Mouse (Mus musculus) kidney, adult 18-20 months (tissue): ENCODE data around the gene Akap6.
A peak's percentile ranks its signal among the peaks of the same experiment; 100 is the strongest.

ENCODE experiments used
- DNase-seq: peaks from one replicate; pipeline ENCODE4 v3.0.0; 2021

Akap6 gene

GRCm38 (mm10) chr12:52699146-52699545 lies at the start of gene Akap6:
TSS of gene Akap6 (plus strand) at chr12:52699383.
- DNase-seq: no peak

GRCm38 (mm10) chr12:52662907-52663790 lies 36.0 kb upstream of the Akap6 start:
- peak; percentile 10 for DNase-seq

- no peak for DNase-seq
These were observed 34.2 kb upstream of the Akap6 start for GRCm38 (mm10) chr12:52664944-52665343.

- no peak for DNase-seq
These were observed 27.7 kb upstream of the Akap6 start for GRCm38 (mm10) chr12:52671436-52671835.

GRCm38 (mm10) chr12:52671943-52672342 lies 27.2 kb upstream of the Akap6 start:
- no peak for DNase-seq

GRCm38 (mm10) chr12:52673361-52673960 lies 25.7 kb upstream of the Akap6 start:
- no peak for DNase-seq

- DNase-seq: no peak
These were observed 24.2 kb upstream of the Akap6 start for GRCm38 (mm10) chr12:52675010-52675409.

- DNase-seq: no peak
These were observed 11.8 kb upstream of the Akap6 start for GRCm38 (mm10) chr12:52687355-52687754.

GRCm38 (mm10) chr12:52688712-52689111 lies 10.5 kb upstream of the Akap6 start:
- DNase-seq: no peak

- no peak for DNase-seq
These were observed 7.6 kb upstream of the Akap6 start for GRCm38 (mm10) chr12:52691552-52691951.

- DNase-seq: no peak
These were observed 6.8 kb upstream of the Akap6 start for GRCm38 (mm10) chr12:52692290-52692974.

GRCm38 (mm10) chr12:52697407-52698109 lies 1.6 kb upstream of the Akap6 start:
- DNase-seq: no peak

GRCm38 (mm10) chr12:52698276-52698930 lies 780 bp upstream of the Akap6 start:
- DNase-seq: no peak

- no peak for DNase-seq
These were observed 946 bp downstream of the Akap6 start for GRCm38 (mm10) chr12:52699961-52700696.

GRCm38 (mm10) chr12:52700697-52701191 lies 1.6 kb downstream of the Akap6 start:
- DNase-seq: no peak

- DNase-seq: no peak
These were observed 2.0 kb downstream of the Akap6 start for GRCm38 (mm10) chr12:52701201-52701641.

- DNase-seq: no peak
These were observed 3.3 kb downstream of the Akap6 start for GRCm38 (mm10) chr12:52702368-52702967.

- no peak for DNase-seq
These were observed 4.9 kb downstream of the Akap6 start for GRCm38 (mm10) chr12:52704081-52704480.

- DNase-seq: no peak
These were observed 5.6 kb downstream of the Akap6 start for GRCm38 (mm10) chr12:52704810-52705209.

- DNase-seq: no peak
These were observed 12.2 kb downstream of the Akap6 start for GRCm38 (mm10) chr12:52711382-52711781.
